Mouse (Mus musculus): ENCODE data around the gene Thtpa.

DNA sequence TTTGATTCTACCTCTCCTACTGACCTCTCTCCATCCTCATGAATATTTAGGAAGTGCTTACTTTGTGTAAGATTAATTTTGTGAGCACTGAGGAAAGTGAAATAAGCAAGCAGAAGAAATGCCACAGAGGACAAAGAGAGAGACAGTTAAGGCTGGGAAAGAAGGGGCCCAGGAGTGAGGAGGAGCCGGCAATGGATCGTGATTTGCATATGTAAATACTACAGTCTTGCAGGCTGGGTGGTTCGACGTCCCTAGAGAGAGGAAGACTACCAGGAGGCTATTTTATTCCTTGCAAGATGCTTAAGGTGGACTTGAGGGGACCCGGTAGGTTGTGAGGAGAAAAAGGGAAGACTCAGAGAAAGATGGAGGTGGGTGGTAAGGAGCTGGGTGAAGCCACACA is 13.5 kb upstream of the Thtpa start:
- no peak for TF ChIP-seq CTCF (IDR thresholded peaks at IDR 0.05; ENCODE audit: control insufficient read depth, insufficient read depth, insufficient replicate concordance, low read depth, low read length)
- no peak for TF ChIP-seq POLR2A (IDR thresholded peaks at IDR 0.05; ENCODE audit: control insufficient read depth, low read depth, low read length)

Measured in testis, adult 2 months (tissue).